Mouse (Mus musculus) c-Kit-positive CD71-positive TER-119-positive erythroid progenitor cells, embryonic 14.5 days (primary cell): Measurements from ENCODE around the gene 1700001J03Rik.
"Not testable (repeated sequence)": the region's sequence is repeated elsewhere in the genome, so short reads cannot be mapped to it uniquely, and the experiment has no call there.

ENCODE experiments used
- DNase-seq: peaks from one replicate; pipeline ENCODE4 v3.0.0-alpha.2; 2013; ENCODE audit warnings: low spot score

The 1700001J03Rik gene

DNA sequence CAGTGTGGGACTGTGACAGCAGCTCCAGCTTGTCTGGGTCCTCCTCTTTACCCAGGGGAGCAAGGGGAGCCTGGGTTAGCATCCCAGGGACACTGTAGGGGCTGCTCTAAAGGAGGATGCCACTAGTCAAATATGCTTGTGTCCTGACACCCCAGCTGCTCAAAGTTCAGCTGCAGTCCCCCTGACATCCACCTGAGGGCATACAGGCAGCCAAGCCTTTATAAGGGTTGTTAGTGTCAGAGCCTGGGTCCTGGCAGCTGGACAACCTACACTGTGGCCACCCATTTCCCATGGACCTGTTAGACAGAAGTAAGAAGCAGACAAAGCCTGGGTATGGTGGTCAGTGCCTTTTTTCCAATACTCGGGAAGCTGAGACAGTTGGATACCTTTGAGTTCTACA is 3.0 kb upstream of the 1700001J03Rik start:
- no peak for DNase-seq

DNA sequence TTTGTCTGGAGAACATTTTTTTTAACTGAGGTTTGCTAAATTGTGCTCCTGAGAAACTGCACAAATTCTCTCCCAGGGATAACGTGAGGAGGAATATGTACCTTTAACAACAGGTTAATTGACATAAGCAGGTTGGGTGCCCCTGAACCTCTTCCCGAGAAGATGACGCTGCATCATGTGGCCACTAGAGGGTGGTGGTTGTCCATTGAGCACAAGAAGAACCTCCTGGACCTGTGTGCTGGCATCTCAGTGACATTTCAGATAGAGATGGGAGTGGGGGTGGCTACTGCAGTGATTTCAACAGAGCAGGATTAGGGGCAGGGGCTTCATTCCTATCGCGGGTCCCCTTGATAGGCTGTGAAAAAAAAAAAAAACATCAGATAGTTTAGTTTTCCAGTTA is 2.3 kb upstream of the 1700001J03Rik start:
- DNase-seq = not testable (repeated sequence)

GRCm38 (mm10) chr5:146172744-146173143 is 12.4 kb downstream of the 1700001J03Rik start:
- DNase-seq = not testable (repeated sequence)

GRCm38 (mm10) chr5:146170621-146171020 is 14.5 kb downstream of the 1700001J03Rik start, which contains the start of gene Gm6309:
Gene Gm6309 (minus strand): TSS chr5:146170721.
- not testable (repeated sequence) for DNase-seq

DNA sequence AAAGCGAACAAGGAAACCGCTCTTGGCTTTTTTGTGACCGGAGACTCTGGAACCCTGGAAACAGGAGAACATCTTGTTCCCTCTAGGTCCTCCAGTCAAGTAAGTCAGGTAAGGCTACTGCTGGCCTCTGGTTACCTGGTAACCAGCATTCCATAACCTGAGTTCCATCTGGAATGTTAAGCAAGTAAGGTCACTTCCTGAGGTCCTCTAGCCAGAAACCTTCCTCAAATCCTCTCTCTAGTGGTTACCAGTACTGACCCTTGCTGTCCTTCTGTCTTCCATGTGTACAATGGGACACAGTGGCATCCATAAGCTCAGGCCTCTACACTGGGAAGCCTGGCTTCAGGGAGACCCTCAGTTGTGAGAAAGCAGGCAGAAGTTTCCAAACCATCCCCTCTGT is 24.7 kb downstream of the 1700001J03Rik start, which contains the start of gene Gm5565:
Gene Gm5565 (minus strand): TSS at position 101 of the 400 bp plus-strand sequence.
- DNase-seq = not testable (repeated sequence)

GRCm38 (mm10) chr5:146158326-146158725 is 26.8 kb downstream of the 1700001J03Rik start:
- DNase-seq = not testable (repeated sequence)

GRCm38 (mm10) chr5:146150454-146150853 is 34.6 kb downstream of the 1700001J03Rik start:
- no peak for DNase-seq

- DNase-seq = no peak
Measured at GRCm38 (mm10) chr5:146147903-146148302, 37.2 kb downstream of the 1700001J03Rik start.
